Mouse (Mus musculus) lung, embryonic 16.5 days (tissue): Measurements from ENCODE around the gene Gm20696. TPM values are rescaled to one million over a fixed set of nuclear protein-coding genes. Genes with fewer than 3 reads are reported as not detected.

Source experiments
- ATAC-seq: fragments of 200-750 bp; cut with Nextera tagmentation; 2 replicates; pipeline ENCODE4 v1.8.0; 2017; ENCODE audit warnings: low read depth, mild to moderate bottlenecking, moderate library complexity
- H3K27ac ChIP-seq: fragments of 300-500 bp; sonication (generic); 2 replicates; pipeline ENCODE4 v1.5.1; 2014; ENCODE audit warnings: mild to moderate bottlenecking, control low read depth, low read length
- H3K27me3 ChIP-seq: fragments of 300-500 bp; sonication (generic); 2 replicates; pipeline ENCODE4 v1.6.1; 2014; ENCODE audit warnings: low read depth, low read length, mixed read lengths; ENCODE audit not compliant: control insufficient read depth, insufficient read depth
- H3K36me3 ChIP-seq: fragments of 300-500 bp; sonication (generic); 2 replicates; pipeline ENCODE4 v1.6.1; 2014; ENCODE audit warnings: low read length; ENCODE audit not compliant: control insufficient read depth, insufficient read depth
- H3K4me1 ChIP-seq: fragments of 300-500 bp; sonication (generic); replicated peaks from 2 replicates; pipeline ENCODE4 v1.6.1; 2014; ENCODE audit warnings: low read length, mixed read lengths; ENCODE audit not compliant: control insufficient read depth, insufficient read depth
- H3K4me2 ChIP-seq: fragments of 300-500 bp; sonication (generic); 2 replicates; pipeline ENCODE4 v1.6.1; 2014; ENCODE audit warnings: low read depth, low read length, control low read depth
- H3K4me3 ChIP-seq: fragments of 300-500 bp; sonication (generic); 2 replicates; pipeline ENCODE4 v1.5.1; 2014; ENCODE audit warnings: mild to moderate bottlenecking, low read length, control low read depth
- H3K9ac ChIP-seq: fragments of 300-500 bp; sonication (generic); 2 replicates; pipeline ENCODE4 v1.6.1; 2014; ENCODE audit warnings: low read length, control low read depth
- H3K9me3 ChIP-seq: fragments of 300-500 bp; sonication (generic); 2 replicates; pipeline ENCODE4 v1.6.1; 2016; ENCODE audit warnings: low read length; ENCODE audit not compliant: control insufficient read depth
- WGBS: fragments of 180-500 bp; shearing (Covaris S2); extraction: QIAGEN DNeasy Blood & Tissue Kit; methylation state at CpG from one replicate; pipeline ENCODE4 v1.1.7; 2014; 5-methylcytosine and 5-hydroxymethylcytosine counted together
- polyA plus RNA-seq: library from polyadenylated mRNA; unstranded; fragments of >200 nt; fragmentation: Nextera tagmentation; extraction: Ambion mirVana; gene quantifications from 2 replicates; pipeline ENCODE4 v1.2.1, GENCODE M21; 2015

The Gm20696 gene
- polyA plus RNA-seq, 1 experiment from 2014 or later, result 2.3 TPM

GRCm38 (mm10) chr6:99430560-99430959 is 236.0 kb downstream of the Gm20696 start:
- ATAC-seq, result no peak
- H3K9ac ChIP-seq, result no peak overlapping the region
- H3K27me3 ChIP-seq, result no peaks in the 10 kb centered on the region
- no peak overlapping the region for H3K4me3 ChIP-seq
- H3K4me2 ChIP-seq, result no peak overlapping the region
- H3K27ac ChIP-seq, result no peak overlapping the region
- 90% methylated on average over 14 of the region's 14 CpGs for WGBS
- no peaks in the 10 kb centered on the region for H3K4me1 ChIP-seq
- H3K9me3 ChIP-seq, result no peaks in the 10 kb centered on the region
- no peaks in the 10 kb centered on the region for H3K36me3 ChIP-seq

DNA sequence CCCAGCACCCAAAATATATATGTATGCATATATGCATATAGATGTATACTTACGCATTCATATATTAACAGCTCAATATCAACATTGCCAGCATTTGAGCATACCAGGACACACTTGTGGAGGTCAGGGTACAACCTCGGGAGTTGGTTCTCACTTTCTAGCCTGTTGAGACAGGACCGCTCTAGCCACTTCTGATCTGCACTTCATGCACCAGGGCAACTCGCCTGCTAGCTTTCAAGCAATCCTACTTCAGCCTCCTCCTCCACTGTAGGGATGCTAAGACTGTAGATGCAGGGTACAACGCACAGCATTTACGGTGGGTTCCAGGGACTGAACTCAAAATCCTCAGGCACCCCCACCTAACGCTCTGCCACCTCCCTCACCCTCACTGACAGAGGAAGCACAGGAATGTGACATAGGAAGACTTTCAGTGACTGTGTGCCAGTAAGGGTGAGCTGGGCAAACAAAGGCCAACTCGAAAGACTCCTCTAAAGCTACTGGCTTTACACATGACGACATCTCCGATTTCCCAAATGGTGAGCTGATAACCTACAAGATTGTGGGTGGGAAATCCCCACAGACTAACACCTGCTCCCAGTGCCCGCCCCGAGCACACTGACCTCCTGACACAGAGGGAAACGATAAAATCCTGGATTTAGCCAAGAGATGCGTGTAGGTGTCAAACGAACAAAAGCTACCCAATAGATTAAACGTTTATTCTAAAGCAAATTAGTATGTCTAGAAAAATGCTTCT is 237.0 kb downstream of the Gm20696 start:
- no peaks in the 10 kb centered on the region for H3K4me1 ChIP-seq
- WGBS, result 52% methylated on average over 16 of the region's 16 CpGs
- H3K27ac ChIP-seq, result no peak overlapping the region
- no peak overlapping the region for H3K4me2 ChIP-seq
- no peaks in the 10 kb centered on the region for H3K9me3 ChIP-seq
- H3K27me3 ChIP-seq, result no peaks in the 10 kb centered on the region
- no peak for ATAC-seq
- no peak overlapping the region for H3K4me3 ChIP-seq
- H3K36me3 ChIP-seq, result no peaks in the 10 kb centered on the region
- no peak overlapping the region for H3K9ac ChIP-seq

GRCm38 (mm10) chr6:99428961-99429360 is 237.6 kb downstream of the Gm20696 start:
- no peaks in the 10 kb centered on the region for H3K36me3 ChIP-seq
- ATAC-seq, result no peak
- no peaks in the 10 kb centered on the region for H3K27me3 ChIP-seq
- H3K9ac ChIP-seq, result no peak overlapping the region
- H3K4me3 ChIP-seq, result no peak overlapping the region
- H3K4me2 ChIP-seq, result no peak overlapping the region
- WGBS, result 31% methylated on average over 2 of the region's 2 CpGs
- H3K9me3 ChIP-seq, result no peaks in the 10 kb centered on the region
- H3K4me1 ChIP-seq, result no peaks in the 10 kb centered on the region
- H3K27ac ChIP-seq, result no peak overlapping the region

DNA sequence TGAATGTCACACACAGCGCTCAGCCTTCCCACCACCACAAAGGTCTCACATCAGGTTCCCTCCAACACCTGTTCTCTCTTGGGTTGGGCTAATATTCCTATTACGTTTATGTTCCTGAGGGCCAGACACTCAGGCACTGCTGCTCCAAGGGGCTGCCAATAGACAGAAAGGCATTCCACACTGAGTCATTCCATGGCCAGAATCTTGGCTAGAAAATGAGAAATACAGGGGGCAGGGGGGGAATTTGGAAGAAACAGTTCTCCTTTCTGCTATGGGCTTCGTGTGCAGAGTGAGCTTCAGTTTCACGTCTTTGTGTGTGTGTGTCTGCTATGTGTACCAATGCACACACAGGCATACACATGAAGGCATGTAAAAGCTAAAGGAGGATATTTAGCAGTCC is 239.3 kb downstream of the Gm20696 start:
- H3K27me3 ChIP-seq, result no peaks in the 10 kb centered on the region
- H3K4me1 ChIP-seq, result no peaks in the 10 kb centered on the region
- H3K36me3 ChIP-seq, result no peaks in the 10 kb centered on the region
- no peak overlapping the region for H3K9ac ChIP-seq
- no peak for ATAC-seq
- H3K4me2 ChIP-seq, result no peak overlapping the region
- 76% methylated on average over 4 of the region's 4 CpGs for WGBS
- H3K4me3 ChIP-seq, result no peak overlapping the region
- H3K27ac ChIP-seq, result no peak overlapping the region
- no peaks in the 10 kb centered on the region for H3K9me3 ChIP-seq

DNA sequence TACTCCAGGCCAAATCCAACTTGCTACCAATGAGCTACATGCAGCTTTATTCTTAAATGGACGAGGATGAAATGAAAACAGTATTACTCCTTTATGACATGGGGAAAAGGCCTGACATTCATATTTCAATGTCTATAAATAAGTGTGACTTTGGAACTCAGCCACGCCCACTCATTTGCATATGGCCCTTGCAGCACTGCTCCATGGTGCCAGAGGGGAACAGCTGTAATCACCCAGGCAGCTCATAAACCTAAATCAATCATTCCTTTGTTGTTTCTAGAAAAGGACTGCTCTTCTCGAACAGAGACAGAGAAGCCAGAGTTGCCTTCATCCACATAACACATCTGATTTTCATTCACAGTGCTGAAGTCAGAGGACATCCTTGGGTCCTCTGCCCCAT is 241.6 kb downstream of the Gm20696 start:
- Histone ChIP-seq H3K27ac (no peak overlapping the region), H3K4me1 (no peaks in the 10 kb centered on the region), H3K9ac (no peak overlapping the region), H3K9me3 (no peaks in the 10 kb centered on the region), H3K36me3 (no peaks in the 10 kb centered on the region), H3K4me2 (no peak overlapping the region), H3K27me3 (no peaks in the 10 kb centered on the region), H3K4me3 (no peak overlapping the region)
- ATAC-seq, result no peak
- 57% methylated on average over 3 of the region's 3 CpGs for WGBS

DNA sequence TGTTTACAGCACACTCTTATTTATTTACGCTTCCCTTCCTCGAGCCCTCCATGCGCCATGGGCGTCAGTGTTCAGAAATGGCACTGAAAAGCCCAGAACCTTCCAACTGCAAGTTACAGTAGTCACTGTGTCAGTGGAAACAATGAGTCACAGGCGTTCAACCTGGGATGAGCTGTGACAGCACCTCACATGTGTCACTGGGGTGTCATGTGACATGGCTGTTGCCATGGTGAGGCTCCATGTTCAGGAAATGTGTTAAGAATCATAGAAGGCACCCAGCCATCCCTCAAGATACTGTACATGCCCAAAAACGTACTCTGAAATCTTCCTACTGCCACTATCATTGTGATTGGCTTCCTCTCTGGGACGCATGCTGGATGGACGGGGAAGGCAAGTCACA is 245.9 kb downstream of the Gm20696 start:
- Histone ChIP-seq H3K4me1 (no peaks in the 10 kb centered on the region), H3K9ac (no peak overlapping the region), H3K27ac (no peak overlapping the region), H3K4me2 (no peak overlapping the region), H3K4me3 (no peak overlapping the region), H3K27me3 (no peaks in the 10 kb centered on the region), H3K9me3 (no peaks in the 10 kb centered on the region), H3K36me3 (no peaks in the 10 kb centered on the region)
- ATAC-seq, result no peak
- WGBS, result 76% methylated on average over 8 of the region's 8 CpGs

DNA sequence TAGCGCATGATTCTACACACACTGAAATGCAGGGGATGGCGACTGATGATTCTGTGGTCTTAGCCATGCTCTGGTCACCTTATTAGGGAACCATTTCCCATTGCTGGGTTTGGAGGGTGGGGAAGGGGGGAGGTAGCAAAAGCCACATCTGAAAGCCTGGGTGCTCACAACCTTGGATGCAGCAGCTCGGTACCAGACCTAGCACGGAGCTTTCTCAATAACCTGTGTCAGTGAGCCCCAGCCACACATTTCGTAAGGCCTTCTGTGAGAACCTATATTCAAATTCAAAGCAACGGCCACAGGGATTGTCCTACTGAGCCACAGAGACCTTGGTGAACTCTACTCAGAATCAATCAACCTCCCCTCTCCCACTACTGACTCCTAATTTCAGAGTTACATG is 254.0 kb downstream of the Gm20696 start:
- Histone ChIP-seq H3K9ac (no peak overlapping the region), H3K4me1 (peaks cover 9% of the 10 kb centered on the region), H3K36me3 (no peaks in the 10 kb centered on the region), H3K4me2 (no peak overlapping the region), H3K4me3 (no peak overlapping the region), H3K27ac (no peak overlapping the region), H3K27me3 (no peaks in the 10 kb centered on the region), H3K9me3 (no peaks in the 10 kb centered on the region)
- WGBS, result 87% methylated on average over 6 of the region's 6 CpGs
- no peak for ATAC-seq

DNA sequence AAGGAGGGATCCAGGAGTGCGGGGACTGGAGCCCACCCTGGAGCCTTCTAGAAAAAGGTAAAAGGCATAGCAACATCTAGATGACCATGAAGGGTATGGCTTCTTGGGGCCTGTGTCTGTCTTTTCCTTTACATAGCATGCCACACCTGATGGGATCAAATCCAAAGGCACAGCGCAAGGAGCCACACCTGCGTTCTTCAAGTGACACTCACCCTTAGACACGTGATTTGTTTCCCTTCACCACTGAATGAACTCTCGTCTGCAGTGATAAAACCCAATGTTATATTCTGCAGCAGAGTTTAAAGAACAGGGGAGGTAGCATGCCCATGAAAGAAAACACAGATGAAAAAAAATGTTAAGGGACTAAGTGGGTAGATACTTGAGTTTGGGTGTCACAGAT is 257.0 kb downstream of the Gm20696 start:
- 43% methylated on average over 5 of the region's 5 CpGs for WGBS
- no peak overlapping the region for H3K9ac ChIP-seq
- H3K36me3 ChIP-seq, result no peaks in the 10 kb centered on the region
- no peaks in the 10 kb centered on the region for H3K9me3 ChIP-seq
- ATAC-seq, result peak; percentile 36; the same call in 1 of the 2 replicates
- no peaks in the 10 kb centered on the region for H3K27me3 ChIP-seq
- H3K27ac ChIP-seq, result no peak overlapping the region
- H3K4me2 ChIP-seq, result no peak overlapping the region
- peaks cover 16% of the 10 kb centered on the region for H3K4me1 ChIP-seq
- H3K4me3 ChIP-seq, result no peak overlapping the region

DNA sequence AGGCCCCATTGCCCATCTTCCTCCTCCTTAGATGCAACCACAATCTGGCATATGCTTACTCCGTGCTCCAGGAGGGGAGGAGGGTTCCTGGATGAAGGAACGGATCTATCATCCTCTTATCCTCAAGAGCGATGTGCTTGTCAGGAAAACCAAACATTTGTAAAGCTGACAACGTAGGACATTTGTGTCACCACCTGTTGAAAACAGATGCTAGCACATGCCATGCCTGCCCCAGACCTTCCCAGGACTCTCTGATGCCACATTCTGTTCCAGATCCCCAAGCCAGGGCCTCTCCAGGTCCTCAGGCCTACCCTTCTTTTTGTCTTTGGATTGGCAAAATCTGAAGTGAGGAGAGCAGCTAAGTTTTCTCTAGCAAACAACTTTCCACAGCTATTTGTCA is 257.7 kb downstream of the Gm20696 start:
- Histone ChIP-seq H3K4me1 (peaks cover 16% of the 10 kb centered on the region), H3K9me3 (no peaks in the 10 kb centered on the region), H3K4me2 (no peak overlapping the region), H3K27me3 (no peaks in the 10 kb centered on the region), H3K27ac (no peak overlapping the region), H3K36me3 (no peaks in the 10 kb centered on the region), H3K9ac (no peak overlapping the region), H3K4me3 (no peak overlapping the region)
- ATAC-seq, result no peak
- 64% methylated on average over 4 of the region's 4 CpGs for WGBS
